Mouse (Mus musculus): ENCODE measurements around the gene Ffar3. TPM values are rescaled to one million over a fixed set of nuclear protein-coding genes. Genes with fewer than 3 reads are reported as not detected.

Ffar3 gene
- polyA plus RNA-seq, 1 experiment, result not detected

DNA sequence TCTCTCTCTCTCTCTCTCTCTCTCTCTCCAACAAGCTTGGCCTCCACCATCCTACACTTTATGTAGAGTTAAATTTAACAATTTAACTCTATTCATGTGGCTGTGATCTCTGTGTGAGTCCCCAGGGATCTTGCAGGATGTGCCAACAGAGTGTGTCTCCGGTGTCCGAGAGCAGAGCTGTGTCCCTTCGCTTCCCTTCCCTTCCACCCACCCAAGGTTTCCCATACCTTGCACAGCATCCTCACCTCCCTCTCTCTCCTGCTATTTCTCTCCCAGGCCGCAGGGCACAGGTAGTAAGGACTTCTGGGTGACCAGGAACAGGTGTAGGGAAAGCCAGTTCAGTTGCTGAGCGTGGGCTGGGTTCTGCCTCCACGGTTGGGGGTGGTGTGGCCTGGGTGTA lies 23.0 kb upstream of the Ffar3 start:
- Histone ChIP-seq H3K27ac (ENCODE audit: insufficient read depth, low read length) (no peak overlapping the region), H3K36me3 (ENCODE audit: control insufficient read depth, insufficient read depth, low read length, poor library complexity, severe bottlenecking) (no peaks in the 10 kb centered on the region), H3K4me3 (ENCODE audit: low read depth, low read length) (no peak overlapping the region), H3K9me3 (replicated peaks; ENCODE audit: control insufficient read depth, insufficient read depth, low read length, poor library complexity, severe bottlenecking) (no peaks in the 10 kb centered on the region), H3K27me3 (ENCODE audit: control insufficient read depth, insufficient read depth, low read length, poor library complexity, severe bottlenecking) (no peaks in the 10 kb centered on the region), H3K4me1 (ENCODE audit: control insufficient read depth, insufficient read depth, low read length) (no peaks in the 10 kb centered on the region), H3K9ac (ENCODE audit: low read depth, poor library complexity, severe bottlenecking) (no peak overlapping the region)
- TF ChIP-seq CTCF (IDR thresholded peaks at IDR 0.05; ENCODE audit: low read depth, low read length) (no peak), EP300 (IDR thresholded peaks at IDR 0.05; ENCODE audit: insufficient read depth, low read depth, low read length) (no peak), POLR2A (IDR thresholded peaks at IDR 0.05; ENCODE audit: insufficient read depth, low read length) (no peak)

- H3K9me3 ChIP-seq (replicated peaks; ENCODE audit: control insufficient read depth, insufficient read depth, low read length, poor library complexity, severe bottlenecking), result no peaks in the 10 kb centered on the region
- peaks cover 2% of the 10 kb centered on the region for H3K4me1 ChIP-seq (ENCODE audit: control insufficient read depth, insufficient read depth, low read length)
- TF ChIP-seq CTCF (IDR thresholded peaks at IDR 0.05; ENCODE audit: low read depth, low read length) (peak; percentile 79), EP300 (IDR thresholded peaks at IDR 0.05; ENCODE audit: insufficient read depth, low read depth, low read length) (no peak)
- H3K36me3 ChIP-seq (ENCODE audit: control insufficient read depth, insufficient read depth, low read length, poor library complexity, severe bottlenecking), result no peaks in the 10 kb centered on the region
- no peak overlapping the region for H3K27ac ChIP-seq (ENCODE audit: insufficient read depth, low read length)
- H3K4me3 ChIP-seq (ENCODE audit: low read depth, low read length), result peak overlapping the region; percentile 37
- H3K27me3 ChIP-seq (ENCODE audit: control insufficient read depth, insufficient read depth, low read length, poor library complexity, severe bottlenecking), result no peaks in the 10 kb centered on the region
- H3K9ac ChIP-seq (ENCODE audit: low read depth, poor library complexity, severe bottlenecking), result no peak overlapping the region
These were observed 17.1 kb upstream of the Ffar3 start for GRCm38 (mm10) chr7:30873083-30873482.

DNA sequence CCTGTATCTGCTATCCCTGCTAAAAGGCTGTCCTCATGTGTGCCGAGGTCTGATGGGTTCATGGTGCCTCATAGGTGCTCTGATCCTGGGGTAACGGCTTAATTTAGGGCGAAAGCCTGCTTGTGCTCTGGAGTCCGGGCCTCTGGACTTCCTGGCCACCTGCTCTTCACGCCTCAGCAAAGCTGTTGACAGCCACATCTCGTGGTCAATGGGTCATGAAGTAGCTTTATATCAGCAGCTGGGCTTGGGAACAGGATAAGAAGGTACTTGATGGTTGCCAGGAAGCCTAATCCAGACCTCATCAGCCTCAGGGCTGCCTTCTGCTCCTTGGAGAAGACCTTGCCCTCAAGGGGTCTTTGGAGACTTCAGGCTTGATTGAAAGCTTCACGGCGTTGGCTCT lies 7.4 kb upstream of the Ffar3 start:
- H3K36me3 ChIP-seq (ENCODE audit: control insufficient read depth, insufficient read depth, low read length, poor library complexity, severe bottlenecking), result no peaks in the 10 kb centered on the region
- H3K9me3 ChIP-seq (replicated peaks; ENCODE audit: control insufficient read depth, insufficient read depth, low read length, poor library complexity, severe bottlenecking), result no peaks in the 10 kb centered on the region
- no peaks in the 10 kb centered on the region for H3K4me1 ChIP-seq (ENCODE audit: control insufficient read depth, insufficient read depth, low read length)
- no peaks in the 10 kb centered on the region for H3K27me3 ChIP-seq (ENCODE audit: control insufficient read depth, insufficient read depth, low read length, poor library complexity, severe bottlenecking)
- TF ChIP-seq CTCF (IDR thresholded peaks at IDR 0.05; ENCODE audit: low read depth, low read length) (no peak), POLR2A (IDR thresholded peaks at IDR 0.05; ENCODE audit: insufficient read depth, low read length) (no peak), EP300 (IDR thresholded peaks at IDR 0.05; ENCODE audit: insufficient read depth, low read depth, low read length) (no peak)
- no peak overlapping the region for H3K4me3 ChIP-seq (ENCODE audit: low read depth, low read length)
- no peak overlapping the region for H3K27ac ChIP-seq (ENCODE audit: insufficient read depth, low read length)
- no peak overlapping the region for H3K9ac ChIP-seq (ENCODE audit: low read depth, poor library complexity, severe bottlenecking)

DNA sequence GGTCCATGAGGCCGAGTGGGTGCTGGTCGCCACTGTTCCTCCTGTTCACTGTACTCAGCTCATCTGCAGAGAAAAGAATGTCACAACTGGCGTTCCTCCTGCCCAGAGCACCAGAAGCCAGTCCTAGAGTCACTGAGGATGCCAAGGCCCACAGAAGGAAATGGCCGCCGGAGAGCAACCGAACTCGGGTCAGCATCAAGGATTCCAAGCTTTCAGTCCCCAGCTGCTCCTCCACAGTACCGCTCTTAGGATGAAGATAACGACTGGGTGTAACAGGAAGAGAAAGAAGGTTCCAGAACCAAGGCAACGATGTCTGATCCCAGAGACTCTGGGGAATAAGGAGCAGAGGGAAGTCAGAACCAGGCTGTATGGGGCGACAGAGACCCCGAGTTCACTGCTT lies 5.5 kb upstream of the Ffar3 start, which contains the start of gene Ffar1:
Ffar1 (minus strand) TSS at position 101 of the 400 bp plus-strand sequence.
- TF ChIP-seq EP300 (IDR thresholded peaks at IDR 0.05; ENCODE audit: insufficient read depth, low read depth, low read length) (no peak), POLR2A (IDR thresholded peaks at IDR 0.05; ENCODE audit: insufficient read depth, low read length) (no peak), CTCF (IDR thresholded peaks at IDR 0.05; ENCODE audit: low read depth, low read length) (no peak)
- H3K36me3 ChIP-seq (ENCODE audit: control insufficient read depth, insufficient read depth, low read length, poor library complexity, severe bottlenecking), result no peaks in the 10 kb centered on the region
- H3K9ac ChIP-seq (ENCODE audit: low read depth, poor library complexity, severe bottlenecking), result no peak within 1 kb of the TSS
- no peaks in the 10 kb centered on the region for H3K4me1 ChIP-seq (ENCODE audit: control insufficient read depth, insufficient read depth, low read length)
- H3K9me3 ChIP-seq (replicated peaks; ENCODE audit: control insufficient read depth, insufficient read depth, low read length, poor library complexity, severe bottlenecking), result no peaks in the 10 kb centered on the region
- H3K4me3 ChIP-seq (ENCODE audit: low read depth, low read length), result peak within 1 kb of the TSS; percentile 7; the same call in 1 of the 2 replicates
- no peak within 1 kb of the TSS for H3K27ac ChIP-seq (ENCODE audit: insufficient read depth, low read length)
- no peaks in the 10 kb centered on the region for H3K27me3 ChIP-seq (ENCODE audit: control insufficient read depth, insufficient read depth, low read length, poor library complexity, severe bottlenecking)

DNA sequence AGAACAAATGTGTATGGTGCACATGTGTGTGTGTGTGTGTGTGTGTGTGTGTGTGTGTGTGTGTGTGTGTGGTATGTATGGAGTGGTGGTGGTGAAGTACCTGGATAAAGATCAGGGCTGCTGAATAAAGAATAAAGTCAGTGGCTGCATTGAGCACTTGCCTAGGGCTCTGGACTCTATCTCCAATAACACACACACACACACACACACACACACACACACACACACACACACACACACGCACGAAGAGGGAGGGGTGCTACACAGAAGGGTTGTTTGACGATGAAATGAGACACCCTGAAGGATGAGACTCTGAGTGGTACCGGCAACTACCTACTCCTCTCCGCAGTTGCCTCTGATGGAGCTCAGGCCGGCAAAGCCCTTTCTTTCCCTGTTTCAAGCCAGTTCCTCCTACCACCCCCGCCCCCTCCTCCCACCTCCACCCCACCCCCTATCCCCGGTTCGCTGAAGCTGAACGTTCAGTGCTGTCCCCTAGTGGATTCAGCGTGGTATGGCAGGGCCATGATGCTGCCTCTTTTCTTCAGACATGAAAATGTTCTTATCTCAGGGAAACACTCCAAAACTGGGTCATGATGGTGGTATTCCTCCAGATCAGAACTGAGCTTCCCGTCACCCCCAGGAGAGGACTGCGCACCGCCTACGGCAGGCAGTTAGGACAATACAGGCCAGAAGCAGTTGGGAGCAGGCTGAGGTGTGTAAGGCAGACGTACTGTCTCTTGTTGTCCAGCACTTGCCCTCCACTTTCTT lies 3.8 kb upstream of the Ffar3 start:
- no peaks in the 10 kb centered on the region for H3K36me3 ChIP-seq (ENCODE audit: control insufficient read depth, insufficient read depth, low read length, poor library complexity, severe bottlenecking)
- H3K27ac ChIP-seq (ENCODE audit: insufficient read depth, low read length), result no peak overlapping the region
- H3K4me1 ChIP-seq (ENCODE audit: control insufficient read depth, insufficient read depth, low read length), result no peaks in the 10 kb centered on the region
- no peak for TF ChIP-seq EP300 (IDR thresholded peaks at IDR 0.05; ENCODE audit: insufficient read depth, low read depth, low read length)
- TF ChIP-seq CTCF (IDR thresholded peaks at IDR 0.05; ENCODE audit: low read depth, low read length), result peak; percentile 71
- no peak for TF ChIP-seq POLR2A (IDR thresholded peaks at IDR 0.05; ENCODE audit: insufficient read depth, low read length)
- H3K9ac ChIP-seq (ENCODE audit: low read depth, poor library complexity, severe bottlenecking), result no peak overlapping the region
- H3K9me3 ChIP-seq (replicated peaks; ENCODE audit: control insufficient read depth, insufficient read depth, low read length, poor library complexity, severe bottlenecking), result no peaks in the 10 kb centered on the region
- no peaks in the 10 kb centered on the region for H3K27me3 ChIP-seq (ENCODE audit: control insufficient read depth, insufficient read depth, low read length, poor library complexity, severe bottlenecking)
- peak overlapping the region; percentile 10 for H3K4me3 ChIP-seq (ENCODE audit: low read depth, low read length)

- no peaks in the 10 kb centered on the region for H3K4me1 ChIP-seq (ENCODE audit: control insufficient read depth, insufficient read depth, low read length)
- H3K27ac ChIP-seq (ENCODE audit: insufficient read depth, low read length), result no peak overlapping the region
- H3K4me3 ChIP-seq (ENCODE audit: low read depth, low read length), result no peak overlapping the region
- H3K9ac ChIP-seq (ENCODE audit: low read depth, poor library complexity, severe bottlenecking), result no peak overlapping the region
- H3K36me3 ChIP-seq (ENCODE audit: control insufficient read depth, insufficient read depth, low read length, poor library complexity, severe bottlenecking), result no peaks in the 10 kb centered on the region
- H3K27me3 ChIP-seq (ENCODE audit: control insufficient read depth, insufficient read depth, low read length, poor library complexity, severe bottlenecking), result no peaks in the 10 kb centered on the region
- TF ChIP-seq CTCF (IDR thresholded peaks at IDR 0.05; ENCODE audit: low read depth, low read length) (peak; percentile 89), EP300 (IDR thresholded peaks at IDR 0.05; ENCODE audit: insufficient read depth, low read depth, low read length) (no peak)
- no peaks in the 10 kb centered on the region for H3K9me3 ChIP-seq (replicated peaks; ENCODE audit: control insufficient read depth, insufficient read depth, low read length, poor library complexity, severe bottlenecking)
These were observed 3.3 kb upstream of the Ffar3 start for GRCm38 (mm10) chr7:30859290-30859634.

Data from ES-Bruce4 (cell line).